Mouse (Mus musculus) left cerebral cortex, postnatal 14 days (tissue): ENCODE measurements at regions not wholly inside any gene's neighbourhood (a gene's known extent, or its start where the extent isn't known, plus 50 kb on each side); places are given as distances from the start of the nearest gene placed in this dataset.

ENCODE experiments used
- DNase-seq, 2 experiments: peaks; one replicate each; pipeline ENCODE4 v3.0.0; 2021 to 2022; ENCODE audit warnings: low spot score in 2 of 2, mixed read lengths in 1 of 2
- intact Hi-C: fragments of 180-260 bp; cut with DNase I; formaldehyde crosslinking; loops from one replicate; pipeline ENCODE4 v1.15.1; 2025

DNA sequence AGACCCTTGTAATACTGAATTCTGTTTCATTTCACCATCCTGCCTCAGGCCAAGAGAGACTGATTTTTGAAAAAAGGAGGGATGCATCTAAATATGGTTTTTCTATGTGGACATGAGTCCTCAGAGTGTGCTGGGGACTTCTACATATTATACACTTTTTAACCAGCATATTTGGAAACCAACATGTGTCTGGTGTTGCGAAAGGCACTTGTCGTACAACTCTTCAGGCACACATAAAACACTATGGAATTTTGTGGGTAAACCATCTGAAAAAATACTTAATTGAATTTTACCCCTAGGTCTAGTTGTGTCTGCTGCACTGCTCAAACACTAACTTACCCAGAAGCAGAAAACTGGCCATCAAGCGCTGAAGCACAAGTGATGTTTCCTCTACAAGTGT is 74.0 kb upstream of the Ifne start:
- DNase-seq: no peak
- intact Hi-C loops: no loop called here

DNA sequence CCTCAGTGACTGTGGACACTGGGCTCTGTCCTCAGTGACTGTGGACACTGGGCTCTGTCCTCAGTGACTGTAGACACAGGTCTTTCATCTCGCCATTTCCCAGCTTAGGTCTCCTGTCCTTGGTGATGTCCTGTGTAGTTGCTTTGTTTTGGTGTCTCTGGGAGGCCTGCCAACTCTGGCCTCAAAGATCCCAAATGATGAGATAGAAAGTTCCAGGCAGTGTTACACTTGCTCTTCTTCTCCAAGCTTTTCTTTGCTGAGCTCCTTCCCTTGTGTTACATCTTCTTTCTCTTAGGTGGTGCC is 71.0 kb upstream of the Ifne start:
- DNase-seq: no peak
- intact Hi-C loops: no loop called here

DNA sequence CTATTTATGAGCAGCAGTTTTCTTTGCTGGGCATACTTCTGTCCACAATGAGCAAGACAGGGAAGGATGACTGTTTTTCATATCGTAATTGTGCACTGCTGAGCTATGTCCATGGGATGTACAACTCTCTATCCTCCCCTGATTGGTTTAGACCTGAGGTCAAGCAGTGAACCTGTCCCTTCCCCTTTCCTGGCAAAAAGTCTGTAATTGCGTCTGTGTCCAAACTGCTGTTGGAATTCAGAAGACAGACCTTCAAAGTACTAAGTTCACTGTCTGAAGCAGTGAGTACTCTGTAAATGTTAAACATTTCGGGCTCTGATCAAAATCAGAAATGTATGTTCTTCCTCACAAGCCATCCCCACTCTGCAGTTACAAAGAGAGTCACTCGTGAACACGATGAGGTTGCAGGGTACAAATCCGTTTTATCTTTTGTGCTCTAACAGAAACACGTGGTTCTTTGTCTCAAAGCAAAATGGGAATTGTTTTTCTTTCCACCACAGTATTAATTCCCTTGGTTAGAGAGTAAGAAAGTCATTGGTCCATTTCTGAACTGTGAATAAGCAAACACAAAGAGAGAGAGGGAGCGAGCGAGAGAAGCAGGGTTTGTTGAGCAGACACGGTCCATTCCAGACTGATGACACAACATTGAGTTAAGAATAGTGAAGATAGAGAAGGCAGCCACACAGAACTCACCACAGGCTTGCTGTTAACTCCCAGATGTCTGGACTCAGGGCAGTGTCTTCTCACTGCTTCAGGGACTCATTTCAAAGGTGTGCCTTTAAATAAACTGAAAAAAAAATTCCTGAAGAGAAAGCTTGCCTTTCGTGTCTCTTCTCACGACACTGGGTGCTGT is 70.4 kb upstream of the Ifne start:
- intact Hi-C loops: no loop called here
- DNase-seq: no peak

DNA sequence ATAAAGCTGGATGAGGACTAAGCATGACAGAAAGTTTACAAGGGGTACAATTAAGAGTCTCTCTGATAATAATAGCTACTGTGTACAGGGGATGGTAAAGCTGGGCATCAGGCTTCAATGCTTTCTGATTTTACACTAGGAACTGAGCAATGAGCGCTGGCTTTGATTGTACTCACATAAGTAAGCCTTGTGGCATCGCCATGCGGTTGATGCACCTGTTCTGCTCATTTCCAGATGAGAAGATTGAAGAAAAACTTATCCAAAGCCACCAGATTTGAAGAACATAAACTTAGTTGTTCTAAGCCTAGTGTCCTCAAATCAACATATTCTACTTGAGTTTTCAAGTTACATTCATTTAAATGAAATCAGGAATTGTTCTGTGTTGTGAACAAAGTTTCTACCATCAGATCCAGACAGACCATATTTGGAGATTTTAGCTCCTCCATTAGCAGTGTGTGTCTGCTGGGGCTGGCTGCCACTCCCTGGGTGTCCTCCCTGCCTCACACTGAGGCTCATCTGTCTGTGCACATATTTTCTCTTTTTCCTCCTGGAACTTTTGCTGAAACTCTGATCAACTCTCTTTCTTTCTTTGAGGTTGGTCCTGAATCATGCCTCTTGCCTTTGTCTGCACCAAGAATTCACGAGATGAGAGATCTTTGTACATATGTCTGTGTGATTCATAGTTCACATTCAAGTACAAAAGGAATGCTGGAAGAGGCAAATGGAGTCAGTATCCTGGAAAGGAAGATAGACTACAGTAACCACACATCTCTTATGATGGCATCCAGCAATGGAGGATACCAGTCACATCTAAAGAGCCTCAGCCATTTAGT is 68.2 kb upstream of the Ifne start:
- intact Hi-C loops: no loop called here
- no peak for DNase-seq

DNA sequence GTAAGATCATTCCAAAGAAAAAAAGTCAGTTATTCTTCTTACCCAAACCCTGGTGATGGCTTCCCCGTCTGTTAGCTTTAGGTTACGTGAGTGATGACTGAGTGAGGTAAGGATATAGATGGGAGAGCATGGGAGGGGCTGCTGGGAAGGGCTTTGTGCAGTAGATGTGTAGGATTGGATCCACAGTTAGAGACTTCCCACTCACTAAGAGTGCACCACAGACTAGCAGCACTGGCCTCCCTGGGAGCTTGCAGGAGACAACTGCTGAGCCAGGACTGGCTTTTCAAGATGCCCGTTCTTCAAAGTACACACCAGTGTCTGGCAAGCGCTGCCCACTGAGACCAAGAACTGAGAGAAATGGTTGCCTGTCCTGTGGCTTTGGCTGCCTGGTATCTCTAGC is 62.0 kb upstream of the Ifne start:
- no peak for DNase-seq
- intact Hi-C loops: no loop called here

DNA sequence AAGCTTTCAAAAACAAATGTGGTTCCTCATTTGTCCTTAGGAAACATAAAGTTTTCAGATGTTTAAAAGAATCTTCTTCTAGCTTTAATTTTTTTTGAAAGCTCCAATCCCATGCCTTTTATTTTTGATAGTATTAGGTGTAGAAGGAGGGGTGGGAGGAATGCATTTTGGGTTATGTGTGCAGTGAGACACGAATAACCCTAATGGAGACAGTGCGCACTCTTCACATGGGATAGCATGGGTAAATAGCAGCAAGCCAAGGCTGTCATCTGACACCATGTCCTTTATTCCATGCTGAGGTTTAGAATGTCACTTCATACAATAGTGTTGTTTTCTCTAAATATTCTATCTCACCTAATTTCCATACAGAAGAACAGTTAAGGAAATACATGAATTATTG is 60.7 kb upstream of the Ifne start:
- DNase-seq: no peak
- intact Hi-C loops: no loop called here

DNA sequence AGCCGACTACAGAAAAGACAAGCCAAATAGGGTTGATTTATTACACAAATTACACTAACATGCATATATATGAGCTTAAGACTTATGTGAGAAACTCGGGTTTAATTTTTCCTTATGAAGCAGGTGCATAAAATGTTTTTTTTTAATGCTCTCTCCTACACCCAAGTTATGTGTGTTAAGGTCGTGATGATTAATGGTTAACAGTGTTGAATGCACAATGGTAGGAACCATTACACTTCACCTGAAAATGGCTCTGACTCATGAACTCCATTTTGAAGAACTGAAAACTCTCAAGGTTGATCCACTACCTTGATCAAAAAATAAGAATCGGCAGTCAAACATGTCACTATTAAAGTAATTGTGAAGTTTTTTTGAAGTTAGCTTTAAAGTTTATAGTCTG is 59.4 kb upstream of the Ifne start:
- no peak for DNase-seq
- intact Hi-C loops: loop anchor here (5.0 kb wide), 2 partner anchors 67 to 188 kb away; no protein-coding TSS in a partner anchor

DNA sequence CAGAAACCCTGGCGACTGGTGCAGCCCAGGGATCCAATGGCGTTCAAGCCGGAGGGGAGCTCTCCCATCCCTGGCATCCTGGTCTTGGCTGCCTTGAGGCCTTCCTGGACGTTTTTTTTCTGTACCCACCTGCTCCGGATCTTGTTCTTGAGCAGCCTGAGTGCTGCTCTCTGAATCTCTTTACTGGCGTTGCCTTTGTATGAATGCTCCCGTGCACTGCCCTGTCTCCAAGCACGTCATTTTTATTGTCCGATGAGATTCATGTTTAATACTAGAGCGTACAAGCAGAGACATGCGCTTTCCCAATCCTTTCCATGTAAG is 58.7 kb upstream of the Ifne start:
- DNase-seq: peak in 1 of 2 experiments; percentile 28
- intact Hi-C loops: loop anchor here (5.0 kb wide), 2 partner anchors 66 to 189 kb away; no protein-coding TSS in a partner anchor

DNA sequence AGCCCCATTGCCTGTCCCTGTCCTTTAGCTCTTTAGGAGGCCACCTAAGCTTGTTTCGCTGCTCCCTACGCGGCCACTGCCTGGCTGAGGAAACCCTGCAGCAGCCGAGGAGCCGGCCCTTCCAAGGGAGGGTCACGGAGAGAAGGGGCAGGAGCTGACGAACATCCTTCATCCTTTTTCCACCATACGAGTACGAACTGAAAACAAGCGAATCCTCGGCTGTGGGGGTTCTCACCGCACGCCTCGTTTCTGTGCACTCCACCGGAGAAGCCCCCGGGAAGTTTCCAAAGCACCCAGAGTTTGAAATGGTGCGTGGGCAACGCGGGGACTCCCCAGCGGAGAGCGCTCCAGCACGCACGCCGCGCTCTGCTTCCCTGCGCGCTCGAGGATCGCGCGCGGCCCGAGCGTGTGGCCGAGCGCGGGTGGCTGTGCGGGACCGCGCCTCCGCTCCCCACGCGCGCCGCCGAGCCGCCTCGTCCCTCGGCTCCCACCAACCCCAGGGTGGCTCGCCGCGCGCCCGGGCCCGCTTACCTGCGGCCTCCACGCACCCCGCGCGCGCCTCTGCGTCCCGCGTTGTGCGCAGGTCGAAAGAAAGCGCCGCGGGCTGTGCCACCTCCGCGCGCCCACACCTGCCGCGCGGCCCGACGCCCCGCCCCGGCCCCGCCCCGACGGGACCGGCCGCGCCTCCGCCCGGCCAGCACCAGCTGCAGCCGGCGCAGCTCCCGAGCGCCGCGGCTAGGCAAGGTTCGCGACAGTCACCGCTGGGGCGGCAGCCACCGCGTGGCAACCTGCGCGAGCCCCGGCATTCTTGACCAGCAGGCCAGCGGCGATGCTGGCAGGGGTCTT is 58.1 kb upstream of the Ifne start:
- DNase-seq: peak; percentile 47 to 65
- intact Hi-C loops: loop anchor here (5.0 kb wide), 2 partner anchors 66 to 189 kb away; no protein-coding TSS in a partner anchor

DNA sequence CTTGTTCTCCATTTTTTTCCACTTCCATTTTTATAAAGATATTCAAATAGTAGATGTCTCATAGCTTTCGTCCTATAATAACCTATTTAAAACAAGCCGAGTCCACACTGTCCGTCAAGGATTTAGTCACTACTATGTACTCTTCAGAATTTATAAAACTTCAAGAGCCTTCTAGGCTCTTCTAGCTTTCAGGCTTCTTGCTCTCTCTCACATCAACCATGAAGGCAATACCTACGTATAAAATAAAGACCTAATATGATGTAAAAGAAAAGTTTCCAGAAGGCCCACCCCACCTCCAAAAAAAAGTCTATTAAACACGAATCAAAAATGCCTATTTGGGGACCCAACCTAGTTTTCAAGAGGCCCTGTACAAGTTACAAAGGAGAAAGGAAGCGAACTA is 57.0 kb upstream of the Ifne start:
- DNase-seq: no peak
- intact Hi-C loops: loop anchor here (5.0 kb wide), 2 partner anchors 65 to 190 kb away; no protein-coding TSS in a partner anchor

DNA sequence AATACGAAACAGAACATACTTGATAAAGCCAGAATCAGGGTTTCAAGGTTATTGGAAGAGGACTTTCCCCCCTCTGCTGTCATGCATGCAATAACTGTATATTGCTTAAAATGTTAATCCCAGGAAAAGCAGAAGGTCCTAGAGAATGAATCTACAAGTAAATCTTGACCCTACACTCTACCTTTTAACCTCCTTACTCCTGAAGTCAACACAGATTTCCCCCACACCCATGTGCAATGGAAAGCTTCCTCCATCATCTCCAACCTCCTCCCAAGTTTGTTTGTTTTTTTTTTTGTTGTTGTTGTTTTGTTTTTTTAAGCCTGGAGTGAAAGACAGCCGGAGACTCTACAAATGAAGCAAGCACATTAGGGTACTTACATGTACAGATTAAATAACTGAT is 55.9 kb upstream of the Ifne start:
- intact Hi-C loops: loop anchor here (5.0 kb wide), 2 partner anchors 64 to 191 kb away; no protein-coding TSS in a partner anchor
- no peak for DNase-seq

DNA sequence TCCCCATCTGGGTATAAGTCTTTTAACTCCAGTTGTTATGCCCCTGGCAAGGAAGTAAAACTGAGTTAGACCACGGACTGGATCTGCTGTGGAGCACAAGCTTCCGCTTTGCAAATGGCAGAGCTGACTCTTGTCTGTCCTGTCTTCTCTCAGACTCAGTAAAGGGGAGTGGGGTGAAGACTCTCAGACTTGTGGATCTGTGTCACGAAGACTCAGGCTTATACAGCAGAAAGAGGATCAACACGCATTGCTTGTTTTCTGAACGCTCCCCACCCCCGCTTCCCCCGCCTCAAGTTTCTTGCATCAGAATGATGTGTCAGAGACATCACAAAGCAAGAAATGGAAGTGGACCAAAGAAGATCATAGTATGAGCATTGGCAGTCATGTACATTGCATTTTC is 55.3 kb upstream of the Ifne start:
- intact Hi-C loops: loop anchor here (5.0 kb wide), 2 partner anchors 63 to 192 kb away; no protein-coding TSS in a partner anchor
- DNase-seq: no peak

DNA sequence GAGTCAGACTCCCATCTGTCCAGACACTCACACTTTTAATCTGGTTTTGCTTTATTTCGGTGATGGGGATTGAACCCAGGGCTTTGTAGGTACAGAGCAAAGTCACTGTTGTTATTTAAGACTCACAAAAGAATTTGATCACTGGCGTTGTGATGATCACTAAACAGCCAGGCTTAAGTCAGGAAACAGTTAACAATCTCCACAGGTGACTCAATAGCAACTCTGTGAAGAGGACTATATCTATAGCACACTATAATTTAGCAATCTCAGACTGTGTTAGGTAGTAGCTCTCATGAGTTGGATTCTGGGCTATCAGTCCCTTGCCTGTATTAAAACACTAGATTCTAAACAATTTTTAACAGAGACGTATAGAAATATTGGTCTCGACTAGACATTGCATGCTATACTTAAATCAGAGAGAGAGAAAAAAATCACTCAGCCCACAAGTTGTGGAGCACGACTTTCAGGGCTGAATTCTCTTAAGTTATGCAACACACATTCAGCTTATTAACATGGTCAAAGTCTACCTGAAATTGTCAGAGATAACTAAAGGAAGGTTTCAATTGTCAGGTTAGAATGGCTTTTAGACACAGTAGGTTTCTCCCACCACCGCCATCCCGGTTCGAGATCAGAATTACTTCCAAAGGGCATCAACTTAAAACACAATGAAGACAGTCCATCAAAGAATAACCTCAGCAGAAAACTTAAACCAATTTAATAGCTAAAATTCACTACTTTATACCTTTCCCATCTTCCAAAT is 54.4 kb upstream of the Ifne start:
- intact Hi-C loops: loop anchor here (5.0 kb wide), 2 partner anchors 62 to 193 kb away; no protein-coding TSS in a partner anchor
- no peak for DNase-seq

DNA sequence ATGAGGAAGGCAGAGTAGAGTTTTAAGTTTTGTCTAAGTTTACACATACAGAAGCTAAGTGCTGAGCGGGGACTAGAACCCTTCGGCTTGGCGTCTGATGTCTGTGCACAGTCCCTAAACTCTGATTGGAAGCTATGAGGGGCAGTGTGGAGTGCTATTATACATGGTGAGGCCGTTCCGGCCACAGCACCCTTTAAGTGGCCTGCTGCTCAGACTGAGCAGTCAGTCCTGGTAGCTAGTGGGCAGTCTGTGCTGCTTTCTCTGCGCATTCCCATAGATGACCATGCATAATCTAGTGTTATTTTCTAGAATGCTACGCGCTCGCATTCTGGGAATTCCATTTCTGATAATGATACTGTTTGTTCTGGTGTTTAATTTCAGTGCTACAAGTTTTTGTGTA is 51.2 kb upstream of the Ifne start:
- no peak for DNase-seq
- intact Hi-C loops: no loop called here
